Comparison of ENCODE assay signal across 8 mouse cellular contexts in genomic region chr9:60714191-60714590, GRCm38 (mm10). TPM values are rescaled to one million over a fixed set of nuclear protein-coding genes. Genes with fewer than 3 reads are reported as not detected.
DNase-seq lines count a peak whose midpoint lies in the region; ATAC-seq lines count a peak whose summit lies in the region.

No protein-coding gene starts in this region.

- no peaks in the 10 kb centered on the region for H3K36me3 ChIP-seq in midbrain, embryonic 15.5 days (replicated peaks)

- no peaks in the 10 kb centered on the region for H3K9me3 ChIP-seq in midbrain, embryonic 15.5 days

- H3K27ac ChIP-seq in midbrain, embryonic 15.5 days = 0 out of 2 replicates have a peak overlapping the region, but pooled peaks have one; percentile 19

- peak overlapping the region; percentile 83; the same call in 1 of the 2 replicates for H3K9ac ChIP-seq in midbrain, embryonic 15.5 days

- WGBS in midbrain, embryonic 15.5 days = 79% methylated on average over 6 of the region's 6 CpGs

- peak; percentile 24 to 26 for DNase-seq in frontal cortex, postnatal 36 days (ENCODE audit: low spot score in 2 of 2)
- no peak for DNase-seq in frontal cortex, postnatal 25 days (ENCODE audit: low spot score in 2 of 2)
- DNase-seq in left cerebral cortex, adult 18-20 months (ENCODE audit: low spot score in 2 of 2) = peak; percentile 35
- DNase-seq in left cerebral cortex, adult 11 months (ENCODE audit: low spot score) = no peak
- DNase-seq in cerebellum, postnatal 14 days = peak; percentile 47 to 65
- no peak for DNase-seq in liver
- no peak for DNase-seq in adrenal gland, postnatal 4 days (ENCODE audit: low spot score in 2 of 2)

- peak overlapping the region; percentile 75 for H3K4me3 ChIP-seq in midbrain, embryonic 15.5 days

- ATAC-seq in midbrain, embryonic 15.5 days (replicated peaks) = no peak

- H3K4me2 ChIP-seq in midbrain, embryonic 15.5 days = peak overlapping the region; percentile 95

- peaks cover 35% of the 10 kb centered on the region for H3K4me1 ChIP-seq in midbrain, embryonic 15.5 days

- H3K27me3 ChIP-seq in midbrain, embryonic 15.5 days (replicated peaks) = no peaks in the 10 kb centered on the region

RNA-seq across cellular contexts. Expression of gene Larp6, which starts 1.4 kb away (rescaled TPM):
- total RNA-seq in left cerebral cortex, adult 18-20 months (2021) = 10 to 100 TPM; 37.6 to 41.6 TPM
- 21.9 and 22.3 TPM in 2 replicates for polyA plus RNA-seq in midbrain, embryonic 15.5 days (2015; fragmentation: Nextera tagmentation; extraction: Ambion mirVana)
- total RNA-seq in adrenal gland, postnatal 4 days (2021) = 1 to 10 TPM; 3.8 to 4.1 TPM

RNA-seq across cellular contexts. Expression of gene Lrrc49, which starts 26.2 kb away (rescaled TPM):
- 10 to 100 TPM; 89.4 to 95.6 TPM for total RNA-seq in left cerebral cortex, adult 18-20 months (2021)
- 80.4 and 80.9 TPM in 2 replicates for polyA plus RNA-seq in midbrain, embryonic 15.5 days (2015; fragmentation: Nextera tagmentation; extraction: Ambion mirVana)
- 10 to 100 TPM; 38.0 to 39.5 TPM for total RNA-seq in adrenal gland, postnatal 4 days (2021)

Comparison
In these comparisons a context has a peak if more than half of its experiments do, and no peak if none do; other contexts are left out.
1. DNase-seq: peak in frontal cortex, postnatal 36 days (2 of 2), left cerebral cortex, adult 18-20 months (2 of 2) and cerebellum, postnatal 14 days (2 of 2); none in frontal cortex, postnatal 25 days (0 of 2), left cerebral cortex, adult 11 months (single experiment), liver (single experiment) and adrenal gland, postnatal 4 days (0 of 2).
2. RNA of gene Larp6, which starts 1.4 kb away (total RNA-seq): 37.6 to 41.6 TPM in left cerebral cortex, adult 18-20 months; 3.8 to 4.1 TPM in adrenal gland, postnatal 4 days; every median in the first group is over 4 times any median in the second.